Mouse (Mus musculus): Measurements from ENCODE around the gene Plekhs1.
"Not testable (repeated sequence)": the region's sequence is repeated elsewhere in the genome, so short reads cannot be mapped to it uniquely, and the experiment has no call there.

The Plekhs1 gene

GRCm38 (mm10) chr19:56454862-56455261 is 6.6 kb upstream of the Plekhs1 start:
- ATAC-seq (ENCODE audit: insufficient number of reproducible peaks, low FRiP score, low TSS enrichment), result no peak

GRCm38 (mm10) chr19:56455369-56455768 is 6.1 kb upstream of the Plekhs1 start:
- 0 out of 2 replicates have a peak, but pooled peaks have one; percentile 58 for ATAC-seq (ENCODE audit: insufficient number of reproducible peaks, low FRiP score, low TSS enrichment)

DNA sequence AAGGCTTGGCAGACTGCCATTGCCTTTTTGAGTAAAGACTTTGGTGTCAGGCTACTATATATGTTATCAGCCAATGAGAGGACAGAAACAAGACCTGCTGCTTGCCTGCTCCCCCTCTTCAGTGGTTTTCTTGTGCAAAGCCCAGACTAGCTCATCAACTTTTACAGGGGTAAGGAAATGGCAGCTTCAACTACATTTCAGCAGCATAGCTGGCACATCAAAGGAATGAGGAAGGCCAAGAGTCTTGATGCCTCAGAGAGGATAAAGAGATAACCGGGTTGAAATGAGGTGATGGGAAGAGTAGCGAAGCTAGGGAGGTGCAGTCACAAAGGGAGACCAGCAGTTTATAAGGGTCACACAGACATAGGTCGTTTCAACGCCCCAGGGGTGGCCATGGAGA is 3.9 kb upstream of the Plekhs1 start:
- ATAC-seq (ENCODE audit: insufficient number of reproducible peaks, low FRiP score, low TSS enrichment), result no peak

DNA sequence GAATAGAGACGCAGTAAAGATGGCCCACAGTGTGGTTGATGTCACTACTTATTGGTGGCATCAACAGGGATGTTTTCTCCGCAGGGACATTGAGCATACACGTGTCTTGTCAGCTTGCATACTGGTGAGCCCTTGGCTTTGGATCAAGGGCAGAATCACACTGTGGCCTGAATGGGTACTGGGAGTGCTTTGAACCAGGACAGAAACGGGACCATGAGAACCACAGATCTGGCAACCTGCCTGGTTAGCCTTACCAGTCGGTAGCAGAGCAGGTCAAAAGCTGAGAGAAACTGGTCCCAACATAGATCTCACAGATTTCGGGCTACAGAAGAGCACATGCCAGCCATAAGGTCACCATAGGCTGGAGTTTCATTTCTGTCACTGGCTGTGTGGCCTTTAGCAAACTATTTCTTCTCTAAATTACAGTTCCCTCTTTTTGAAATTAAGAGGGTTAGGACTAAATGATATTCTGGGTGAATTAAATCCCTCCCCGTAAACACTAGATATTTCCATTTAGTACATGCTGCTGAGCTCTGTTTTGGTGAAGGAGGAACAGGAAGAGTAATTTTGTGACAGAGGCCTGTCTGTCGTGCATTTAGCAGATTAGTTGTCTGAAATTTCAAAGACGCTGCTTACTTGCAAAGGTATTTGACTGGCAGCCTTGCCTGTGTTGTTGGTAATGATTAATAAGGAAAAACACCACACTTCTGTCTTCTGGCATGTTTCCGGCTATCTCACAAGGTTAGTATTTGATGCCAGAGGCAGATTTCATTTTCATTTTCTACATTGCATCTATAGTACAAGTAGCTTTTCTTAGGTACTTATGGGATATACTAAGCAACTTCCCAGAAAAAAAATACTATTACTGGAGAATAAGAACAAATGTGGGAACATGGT is 2.0 kb upstream of the Plekhs1 start:
- no peak for ATAC-seq (ENCODE audit: insufficient number of reproducible peaks, low FRiP score, low TSS enrichment)

DNA sequence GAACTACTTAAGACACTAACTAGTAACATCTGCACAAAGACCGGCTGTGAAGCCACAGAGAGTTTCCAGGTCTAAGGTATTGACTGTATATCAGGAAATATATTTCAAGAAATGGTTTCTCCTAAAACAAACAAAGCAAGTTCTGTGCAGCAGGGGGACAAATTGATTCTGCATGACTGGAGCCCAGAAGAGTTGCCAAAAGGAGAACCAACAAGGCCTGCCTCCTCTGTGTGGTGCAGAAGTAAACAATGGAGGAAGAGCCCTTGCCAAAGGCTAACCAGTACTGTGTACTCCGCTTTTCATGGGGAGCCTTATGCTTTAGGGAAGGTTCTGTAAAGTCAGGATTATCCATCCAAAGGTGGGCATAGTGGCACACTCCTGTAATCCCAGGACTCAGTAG is 1.2 kb upstream of the Plekhs1 start:
- ATAC-seq (ENCODE audit: insufficient number of reproducible peaks, low FRiP score, low TSS enrichment), result no peak

DNA sequence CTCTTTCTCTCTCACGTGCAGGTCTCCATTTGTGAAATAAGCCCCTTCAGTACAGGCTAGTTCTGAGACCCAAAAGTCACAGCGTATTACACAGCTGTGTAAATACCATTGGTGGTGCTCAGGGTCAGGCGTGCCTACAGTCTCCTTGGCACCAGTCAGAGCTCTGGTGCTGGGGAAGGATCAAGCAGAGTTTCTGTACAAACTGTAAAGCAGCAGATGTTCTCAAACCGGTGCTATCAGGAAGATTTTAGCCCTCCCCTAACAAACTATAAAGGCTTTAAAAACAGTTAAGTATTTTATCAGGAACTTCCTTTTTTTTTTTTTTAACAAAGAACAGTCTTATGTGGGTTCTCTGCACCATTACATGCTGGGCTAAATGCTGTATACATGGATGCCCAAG is 1.3 kb downstream of the Plekhs1 start:
- no peak for ATAC-seq (ENCODE audit: insufficient number of reproducible peaks, low FRiP score, low TSS enrichment)

DNA sequence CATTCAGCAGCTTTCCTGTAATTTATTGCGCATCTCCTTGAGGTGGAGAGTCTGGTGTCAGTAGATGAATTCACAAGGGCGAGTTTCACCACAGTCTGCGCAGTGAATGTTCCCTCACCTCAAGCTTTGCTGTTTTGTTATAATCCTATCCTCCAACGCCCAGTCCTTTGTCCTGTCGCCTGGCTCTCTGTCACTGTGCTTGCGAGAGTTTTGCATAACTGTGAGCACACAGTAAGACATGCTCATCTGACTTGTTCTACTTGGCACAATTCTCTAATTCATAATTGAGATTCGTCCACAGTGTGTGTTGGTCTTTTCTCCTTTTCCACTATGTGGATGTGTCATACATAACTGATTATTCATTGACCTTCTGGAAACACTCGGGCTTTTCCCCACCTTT is 5.0 kb downstream of the Plekhs1 start:
- no peak for ATAC-seq (ENCODE audit: insufficient number of reproducible peaks, low FRiP score, low TSS enrichment)

DNA sequence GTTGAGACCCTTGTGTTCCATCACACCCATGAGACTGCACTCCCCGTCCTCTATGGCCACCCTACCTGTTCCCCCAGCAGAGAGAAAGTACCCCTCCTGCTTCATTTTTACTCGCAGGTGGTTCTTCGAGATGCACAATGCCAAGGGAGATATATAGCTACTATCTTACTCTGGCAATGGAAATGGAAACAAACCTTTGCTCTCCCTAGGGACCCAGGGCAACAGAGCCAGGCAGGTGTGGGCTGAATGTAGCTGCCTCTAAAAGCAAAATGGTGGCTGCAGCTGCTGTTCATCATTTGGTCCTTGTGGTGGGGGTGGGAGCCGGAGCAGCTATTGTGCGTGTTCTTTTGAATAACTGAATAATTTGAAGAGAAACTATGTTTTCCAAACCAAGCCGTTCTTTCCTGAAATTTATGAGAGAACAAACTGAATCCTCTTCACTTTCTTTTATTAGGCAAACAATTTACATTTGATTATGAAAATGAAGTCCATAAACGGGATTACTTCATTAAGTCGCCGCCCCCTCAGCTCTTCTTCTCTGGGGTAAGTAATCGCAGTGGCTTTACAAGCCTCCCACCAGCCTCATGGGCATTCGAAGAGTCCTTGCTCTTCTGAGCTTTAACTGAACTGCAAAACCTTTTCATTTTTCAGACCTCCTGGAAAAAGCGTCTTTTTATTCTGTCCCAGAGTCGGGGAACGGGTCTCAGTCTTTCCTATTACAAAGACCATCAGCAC is 9.0 kb downstream of the Plekhs1 start:
- no peak for ATAC-seq (ENCODE audit: insufficient number of reproducible peaks, low FRiP score, low TSS enrichment)

GRCm38 (mm10) chr19:56471934-56472333 is 10.5 kb downstream of the Plekhs1 start:
- no peak for ATAC-seq (ENCODE audit: insufficient number of reproducible peaks, low FRiP score, low TSS enrichment)

- no peak for ATAC-seq (ENCODE audit: insufficient number of reproducible peaks, low FRiP score, low TSS enrichment)
Measured at GRCm38 (mm10) chr19:56474869-56475550, 13.6 kb downstream of the Plekhs1 start.

DNA sequence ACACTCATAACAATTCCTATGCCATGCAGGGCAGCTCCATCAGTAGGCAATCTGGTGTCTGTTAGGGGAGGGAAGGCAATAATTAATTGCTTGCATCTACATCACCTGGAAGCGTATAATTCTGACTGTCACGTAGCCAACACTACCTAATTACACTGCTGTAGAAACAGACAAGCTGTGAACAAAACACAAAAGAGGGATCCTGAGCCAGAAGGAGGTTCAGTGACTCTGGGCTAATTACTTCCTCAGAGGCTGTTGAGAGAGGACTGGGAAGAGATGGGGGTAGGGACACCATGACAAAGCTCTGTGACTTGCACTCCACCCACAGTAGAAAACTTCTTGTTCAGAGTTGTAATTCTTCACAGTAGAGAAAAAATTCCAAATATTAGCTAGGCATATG is 15.1 kb downstream of the Plekhs1 start:
- no peak for ATAC-seq (ENCODE audit: insufficient number of reproducible peaks, low FRiP score, low TSS enrichment)

- ATAC-seq (ENCODE audit: insufficient number of reproducible peaks, low FRiP score, low TSS enrichment), result no peak
Measured at GRCm38 (mm10) chr19:56477253-56477652, 15.8 kb downstream of the Plekhs1 start.

DNA sequence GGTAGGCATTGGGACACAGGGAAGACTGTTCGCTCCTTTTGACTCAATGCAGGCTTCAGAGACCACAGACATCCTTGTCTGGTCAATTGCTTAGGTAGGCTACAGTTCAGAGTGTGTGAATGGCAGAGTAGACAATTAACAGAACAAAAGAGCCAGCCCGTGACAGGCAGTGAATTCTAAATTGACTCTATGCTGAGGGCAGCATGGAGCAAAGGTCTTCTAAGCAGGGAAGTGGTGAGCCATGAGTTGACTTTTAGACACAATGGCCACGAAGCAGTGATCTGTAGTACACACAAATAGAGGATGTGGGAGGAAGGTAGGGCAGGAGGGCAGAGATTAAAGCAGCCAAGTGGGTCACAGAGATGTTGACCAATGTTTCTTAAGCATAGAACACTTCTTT is 16.4 kb downstream of the Plekhs1 start:
- no peak for ATAC-seq (ENCODE audit: insufficient number of reproducible peaks, low FRiP score, low TSS enrichment)

- ATAC-seq (ENCODE audit: insufficient number of reproducible peaks, low FRiP score, low TSS enrichment), result no peak
Measured at GRCm38 (mm10) chr19:56484630-56485375, 23.4 kb downstream of the Plekhs1 start.

DNA sequence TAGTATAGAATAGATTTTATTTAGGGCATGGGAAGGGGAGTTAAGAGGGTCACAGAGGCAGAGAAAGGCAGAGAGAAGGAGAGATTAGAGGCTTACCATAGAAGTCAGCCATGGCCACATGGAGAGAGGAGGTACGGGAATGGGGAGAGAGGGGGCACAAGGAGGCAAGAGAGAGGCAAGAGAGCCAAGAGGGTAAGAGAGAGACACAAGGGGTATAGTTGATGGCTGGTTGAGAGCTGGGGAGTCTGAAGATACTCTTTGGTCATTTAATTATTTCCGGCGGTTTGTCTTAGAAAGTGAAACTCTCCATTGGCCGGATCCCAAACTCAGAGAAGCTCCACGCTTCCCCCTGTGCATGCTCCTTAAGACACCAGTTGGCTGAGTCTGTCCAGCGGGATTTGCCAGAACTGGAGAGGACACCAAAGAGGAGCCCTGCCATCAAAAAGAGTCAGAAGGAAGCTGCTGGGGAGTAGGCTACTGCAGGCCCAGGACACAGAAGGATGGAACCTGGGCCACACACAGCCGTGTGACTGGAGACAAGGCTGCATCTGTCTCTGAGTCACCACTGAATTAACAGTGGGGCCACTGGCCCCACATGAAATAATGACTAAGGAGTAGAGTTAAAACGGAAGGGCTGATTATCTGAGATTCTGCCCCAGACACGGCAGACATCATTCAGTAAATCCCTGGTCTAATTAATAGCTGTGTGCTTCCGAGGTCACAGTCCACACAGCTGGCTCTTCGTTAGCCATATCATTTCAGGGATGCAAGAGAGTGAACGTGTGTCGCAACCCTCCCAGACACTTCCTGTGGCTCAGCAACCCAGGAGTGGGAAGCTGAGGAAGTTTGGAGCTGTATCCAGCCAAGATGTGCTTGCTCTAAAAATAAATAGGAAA is 24.2 kb downstream of the Plekhs1 start:
- no peak for ATAC-seq (ENCODE audit: insufficient number of reproducible peaks, low FRiP score, low TSS enrichment)

DNA sequence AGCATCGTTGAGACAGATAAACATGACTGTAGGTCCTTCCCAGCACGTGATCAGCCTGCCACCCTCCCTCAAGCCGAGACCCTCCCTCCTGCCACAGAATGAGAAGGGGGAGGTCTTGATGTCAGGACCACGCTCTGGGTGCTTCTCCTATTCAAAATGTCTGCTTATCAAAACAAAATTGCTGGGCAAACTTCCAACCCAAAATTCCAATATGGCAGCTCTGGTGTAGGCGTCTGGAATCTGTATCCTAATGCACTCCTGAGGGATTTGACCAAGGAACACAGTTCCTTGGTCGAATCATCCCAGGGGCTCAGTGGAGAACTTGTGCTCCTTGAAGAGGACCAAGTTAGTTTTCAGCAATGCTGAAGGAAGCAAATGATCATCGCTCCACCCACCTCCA is 25.5 kb downstream of the Plekhs1 start:
- no peak for ATAC-seq (ENCODE audit: insufficient number of reproducible peaks, low FRiP score, low TSS enrichment)

DNA sequence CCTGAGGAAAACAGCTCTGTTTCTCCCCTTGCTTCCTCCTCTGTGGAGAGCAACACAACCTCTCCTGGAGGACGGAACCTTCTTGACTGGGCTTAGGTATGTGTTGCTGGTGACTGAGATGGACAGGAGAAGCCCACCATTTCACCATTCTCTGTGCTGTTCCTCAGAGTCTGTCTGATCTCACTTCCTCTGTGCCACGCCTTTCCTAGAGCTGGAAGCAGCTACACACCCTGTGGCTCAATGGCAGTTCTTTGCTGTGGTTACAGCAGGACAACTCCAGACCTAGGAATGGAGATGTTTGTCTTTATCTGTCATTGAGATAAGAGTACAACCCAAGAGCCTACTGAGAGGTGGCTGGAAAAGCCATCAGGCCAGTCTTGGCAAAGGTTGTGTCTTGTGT is 25.9 kb downstream of the Plekhs1 start:
- no peak for ATAC-seq (ENCODE audit: insufficient number of reproducible peaks, low FRiP score, low TSS enrichment)

DNA sequence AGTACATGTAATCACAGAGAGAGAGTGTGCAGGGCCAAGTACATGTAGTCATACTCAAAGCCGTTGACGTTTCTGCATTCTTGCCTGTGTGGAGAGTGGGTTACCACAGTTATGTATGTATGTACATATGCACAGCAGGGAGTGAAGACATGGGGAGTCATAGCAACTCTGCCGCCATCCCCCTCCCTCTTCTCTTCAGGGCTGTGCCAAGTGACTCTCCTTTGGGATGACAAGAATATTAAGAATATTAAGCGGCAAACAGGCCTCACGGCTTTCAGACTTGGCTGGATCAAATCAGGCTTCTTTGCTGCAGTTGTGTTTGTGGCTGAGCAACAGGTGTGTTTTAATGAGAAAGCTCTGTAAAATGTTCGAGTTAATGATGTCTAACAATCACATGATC is 28.2 kb downstream of the Plekhs1 start:
- no peak for ATAC-seq (ENCODE audit: insufficient number of reproducible peaks, low FRiP score, low TSS enrichment)

- ATAC-seq (ENCODE audit: insufficient number of reproducible peaks, low FRiP score, low TSS enrichment), result not testable (repeated sequence)
Measured at GRCm38 (mm10) chr19:56494157-56494556, 32.7 kb downstream of the Plekhs1 start.

Measured in cerebellum, adult (tissue).